Mouse (Mus musculus) urinary bladder, postnatal 25 days (tissue): ENCODE data around the gene Atg2a.
A peak's percentile ranks its signal among the peaks of the same experiment; 100 is the strongest.
"Not testable (repeated sequence)": the region's sequence is repeated elsewhere in the genome, so short reads cannot be mapped to it uniquely, and the experiment has no call there.

Source experiments
- DNase-seq: peaks from one replicate; pipeline ENCODE4 v3.0.0; 2022; ENCODE audit warnings: low spot score

The Atg2a gene

GRCm38 (mm10) chr19:6296551-6297210, 55.2 kb downstream of the Atg2a start:
- DNase-seq, result no peak

GRCm38 (mm10) chr19:6297641-6298040, 56.2 kb downstream of the Atg2a start:
- peak; percentile 64 for DNase-seq

GRCm38 (mm10) chr19:6299003-6299402, 57.5 kb downstream of the Atg2a start:
- DNase-seq, result no peak

- DNase-seq, result no peak
Observed at GRCm38 (mm10) chr19:6299450-6300267, 58.2 kb downstream of the Atg2a start.

GRCm38 (mm10) chr19:6300402-6300841, 59.0 kb downstream of the Atg2a start:
- DNase-seq, result no peak

- DNase-seq, result no peak
Observed at GRCm38 (mm10) chr19:6302114-6302513, 60.6 kb downstream of the Atg2a start.

GRCm38 (mm10) chr19:6302522-6302921, 61.1 kb downstream of the Atg2a start:
- DNase-seq, result no peak

- no peak for DNase-seq
Observed at GRCm38 (mm10) chr19:6303831-6304230, 62.4 kb downstream of the Atg2a start.

- DNase-seq, result peak; percentile 90
Observed at GRCm38 (mm10) chr19:6304787-6305516, 63.5 kb downstream of the Atg2a start.

- no peak for DNase-seq
Observed at GRCm38 (mm10) chr19:6305517-6306115, 64.1 kb downstream of the Atg2a start.

GRCm38 (mm10) chr19:6306137-6306551, 64.7 kb downstream of the Atg2a start, which contains the start of gene Cdc42bpg:
Cdc42bpg (plus strand) TSS chr19:6306456.
- peak; percentile 85 for DNase-seq

GRCm38 (mm10) chr19:6306586-6306985, 65.1 kb downstream of the Atg2a start:
- peak; percentile 87 for DNase-seq

GRCm38 (mm10) chr19:6307733-6308531, 66.5 kb downstream of the Atg2a start:
- DNase-seq, result peak; percentile 53

- DNase-seq, result no peak
Observed at GRCm38 (mm10) chr19:6310181-6310580, 68.7 kb downstream of the Atg2a start.

- DNase-seq, result not testable (repeated sequence)
Observed at GRCm38 (mm10) chr19:6311783-6312182, 70.3 kb downstream of the Atg2a start.
